Mouse (Mus musculus): ENCODE results near the gene Cdr1. TPM values are rescaled to one million over a fixed set of nuclear protein-coding genes. Genes with fewer than 3 reads are reported as not detected.

Gene Cdr1
- not detected in 2 replicates for polyA plus RNA-seq (2012; ENCODE audit: insufficient read depth, low replicate concordance)

GRCm38 (mm10) chrX:61185458-61185857 is at the start of gene Cdr1:
TSS of gene Cdr1 (minus strand) at chrX:61185558.
- H3K4me3 ChIP-seq (replicated peaks) = no peak within 1 kb of the TSS
- peaks cover 8% of the 10 kb centered on the region; the same call in 1 of the 2 replicates for H3K9me3 ChIP-seq
- no peaks in the 10 kb centered on the region for H3K27me3 ChIP-seq (replicated peaks)
- TF ChIP-seq GATA1 (IDR thresholded peaks at IDR 0.05; ENCODE audit: borderline replicate concordance, low read length) (no peak), FLI1 (IDR thresholded peaks at IDR 0.05; ENCODE audit: low read length) (no peak)
- H3K4me1 ChIP-seq = no peaks in the 10 kb centered on the region
- no peaks in the 10 kb centered on the region for H3K36me3 ChIP-seq (replicated peaks; ENCODE audit: low read length)

GRCm38 (mm10) chrX:61185869-61186268 is 511 bp upstream of the Cdr1 start:
- H3K27me3 ChIP-seq (replicated peaks) = no peaks in the 10 kb centered on the region

GRCm38 (mm10) chrX:61166519-61166918 is 18.8 kb downstream of the Cdr1 start:
- Histone ChIP-seq H3K4me3 (replicated peaks) (no peak overlapping the region), H3K27me3 (replicated peaks) (peaks cover 4% of the 10 kb centered on the region), H3K9me3 (no peaks in the 10 kb centered on the region), H3K36me3 (replicated peaks; ENCODE audit: low read length) (no peaks in the 10 kb centered on the region), H3K4me1 (no peaks in the 10 kb centered on the region)
- no peak for TF ChIP-seq GATA1 (IDR thresholded peaks at IDR 0.05; ENCODE audit: borderline replicate concordance, low read length)
- no peak for TF ChIP-seq FLI1 (IDR thresholded peaks at IDR 0.05; ENCODE audit: low read length)

More at GRCm38 (mm10) chrX:61185869-61186268, 511 bp upstream of the Cdr1 start:
- H3K36me3 ChIP-seq (replicated peaks; ENCODE audit: low read length) = no peaks in the 10 kb centered on the region
- H3K9me3 ChIP-seq = peaks cover 8% of the 10 kb centered on the region; the same call in 1 of the 2 replicates
- TF ChIP-seq FLI1 (IDR thresholded peaks at IDR 0.05; ENCODE audit: low read length) = no peak
- no peak for TF ChIP-seq GATA1 (IDR thresholded peaks at IDR 0.05; ENCODE audit: borderline replicate concordance, low read length)
- H3K4me3 ChIP-seq (replicated peaks) = no peak overlapping the region
- H3K4me1 ChIP-seq = no peaks in the 10 kb centered on the region

- no peaks in the 10 kb centered on the region for H3K36me3 ChIP-seq (replicated peaks; ENCODE audit: low read length)
- no peak for TF ChIP-seq FLI1 (IDR thresholded peaks at IDR 0.05; ENCODE audit: low read length)
- H3K27me3 ChIP-seq (replicated peaks) = peaks cover 2% of the 10 kb centered on the region
- no peak overlapping the region for H3K4me3 ChIP-seq (replicated peaks)
- H3K4me1 ChIP-seq = no peaks in the 10 kb centered on the region
- H3K9me3 ChIP-seq = no peaks in the 10 kb centered on the region
Observed at GRCm38 (mm10) chrX:61161249-61161648, 24.1 kb downstream of the Cdr1 start.

GRCm38 (mm10) chrX:61154657-61155256 is 30.6 kb downstream of the Cdr1 start:
- Histone ChIP-seq H3K4me3 (replicated peaks) (no peak overlapping the region), H3K27me3 (replicated peaks) (no peaks in the 10 kb centered on the region), H3K4me1 (no peaks in the 10 kb centered on the region), H3K9me3 (no peaks in the 10 kb centered on the region), H3K36me3 (replicated peaks; ENCODE audit: low read length) (no peaks in the 10 kb centered on the region)
- TF ChIP-seq FLI1 (IDR thresholded peaks at IDR 0.05; ENCODE audit: low read length) (no peak), GATA1 (IDR thresholded peaks at IDR 0.05; ENCODE audit: borderline replicate concordance, low read length) (no peak)

- H3K9me3 ChIP-seq = no peaks in the 10 kb centered on the region
- TF ChIP-seq GATA1 (IDR thresholded peaks at IDR 0.05; ENCODE audit: borderline replicate concordance, low read length) (no peak), FLI1 (IDR thresholded peaks at IDR 0.05; ENCODE audit: low read length) (no peak)
- H3K4me1 ChIP-seq = no peaks in the 10 kb centered on the region
- H3K27me3 ChIP-seq (replicated peaks) = no peaks in the 10 kb centered on the region
- H3K4me3 ChIP-seq (replicated peaks) = no peak overlapping the region
- no peaks in the 10 kb centered on the region for H3K36me3 ChIP-seq (replicated peaks; ENCODE audit: low read length)
Observed at GRCm38 (mm10) chrX:61154246-61154645, 31.1 kb downstream of the Cdr1 start.

GRCm38 (mm10) chrX:61146569-61146968 is 38.8 kb downstream of the Cdr1 start:
- TF ChIP-seq FLI1 (IDR thresholded peaks at IDR 0.05; ENCODE audit: low read length) = no peak
- TF ChIP-seq GATA1 (IDR thresholded peaks at IDR 0.05; ENCODE audit: borderline replicate concordance, low read length) = no peak
- H3K27me3 ChIP-seq (replicated peaks) = peaks cover 2% of the 10 kb centered on the region
- no peak overlapping the region for H3K4me3 ChIP-seq (replicated peaks)
- H3K4me1 ChIP-seq = no peaks in the 10 kb centered on the region
- no peaks in the 10 kb centered on the region for H3K36me3 ChIP-seq (replicated peaks; ENCODE audit: low read length)
- H3K9me3 ChIP-seq = no peaks in the 10 kb centered on the region

GRCm38 (mm10) chrX:61145416-61145815 is 39.9 kb downstream of the Cdr1 start:
- peaks cover 2% of the 10 kb centered on the region for H3K27me3 ChIP-seq (replicated peaks)
- TF ChIP-seq FLI1 (IDR thresholded peaks at IDR 0.05; ENCODE audit: low read length) = no peak
- TF ChIP-seq GATA1 (IDR thresholded peaks at IDR 0.05; ENCODE audit: borderline replicate concordance, low read length) = no peak
- no peaks in the 10 kb centered on the region for H3K36me3 ChIP-seq (replicated peaks; ENCODE audit: low read length)
- H3K9me3 ChIP-seq = no peaks in the 10 kb centered on the region
- H3K4me1 ChIP-seq = no peaks in the 10 kb centered on the region
- H3K4me3 ChIP-seq (replicated peaks) = no peak overlapping the region

GRCm38 (mm10) chrX:61134592-61134991 is 50.8 kb downstream of the Cdr1 start:
- H3K36me3 ChIP-seq (replicated peaks; ENCODE audit: low read length) = no peaks in the 10 kb centered on the region
- no peaks in the 10 kb centered on the region for H3K27me3 ChIP-seq (replicated peaks)
- H3K4me1 ChIP-seq = no peaks in the 10 kb centered on the region
- H3K9me3 ChIP-seq = no peaks in the 10 kb centered on the region
- no peak overlapping the region for H3K4me3 ChIP-seq (replicated peaks)
- TF ChIP-seq GATA1 (IDR thresholded peaks at IDR 0.05; ENCODE audit: borderline replicate concordance, low read length) (no peak), FLI1 (IDR thresholded peaks at IDR 0.05; ENCODE audit: low read length) (no peak)
